Comparison of ENCODE assay signal across 8 mouse cellular contexts in the genomic region with DNA sequence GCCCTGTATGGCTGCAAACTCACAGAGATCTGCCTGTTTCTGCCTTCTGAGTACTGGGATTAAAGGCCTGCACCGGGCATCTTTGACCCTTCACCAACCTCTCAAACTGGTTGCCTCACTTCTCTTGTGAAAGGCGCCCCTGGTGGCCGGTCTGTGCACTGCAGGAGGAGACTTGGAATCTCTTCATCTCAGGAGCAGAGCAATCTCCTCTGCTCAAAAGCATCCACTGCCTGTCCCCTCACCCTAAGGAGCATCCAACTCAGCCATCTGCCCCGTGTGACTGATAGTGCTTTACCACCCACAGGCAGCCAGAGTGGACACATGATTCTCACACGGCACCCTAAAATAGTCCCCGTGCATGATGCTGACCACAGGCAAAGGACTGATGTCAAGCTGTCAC.
DNase-seq lines count a peak whose midpoint lies in the region; ATAC-seq and TF ChIP-seq lines count a peak whose summit lies in the region.

No protein-coding gene starts in this region.

- no peaks in the 10 kb centered on the region for H3K79me2 ChIP-seq in heart, adult 2 months (replicated peaks; ENCODE audit: control insufficient read depth, insufficient read depth, low read length)
- no peaks in the 10 kb centered on the region for H3K79me2 ChIP-seq in macrophage (ENCODE audit: inconsistent target)

- WGBS in intestine, embryonic 14.5 days = 59% methylated on average over 6 of the region's 6 CpGs
- 61% methylated on average over 6 of the region's 6 CpGs for WGBS in intestine, embryonic 16.5 days
- WGBS in heart, adult 2 months = 40% methylated on average over 6 of the region's 6 CpGs
- 55% methylated on average over 6 of the region's 6 CpGs for WGBS in macrophage (ENCODE audit: missing documents)

- H3K9me3 ChIP-seq in intestine, embryonic 14.5 days (ENCODE audit: control insufficient read depth, low read length) = no peaks in the 10 kb centered on the region
- H3K9me3 ChIP-seq in intestine, embryonic 16.5 days (ENCODE audit: control insufficient read depth, low read length) = no peaks in the 10 kb centered on the region
- no peaks in the 10 kb centered on the region for H3K9me3 ChIP-seq in G1E (replicated peaks)

- no peaks in the 10 kb centered on the region for H3K27me3 ChIP-seq in intestine, embryonic 14.5 days (replicated peaks; ENCODE audit: control insufficient read depth, insufficient read depth, low read length)
- no peaks in the 10 kb centered on the region for H3K27me3 ChIP-seq in intestine, embryonic 16.5 days (replicated peaks; ENCODE audit: control insufficient read depth, insufficient read depth, low read length)
- peaks cover 28% of the 10 kb centered on the region; the same call in 1 of the 2 replicates for H3K27me3 ChIP-seq in G1E (ENCODE audit: insufficient read depth, low read length)
- no peaks in the 10 kb centered on the region for H3K27me3 ChIP-seq in heart, adult 2 months (ENCODE audit: control insufficient read depth, insufficient read depth, low read length)

- H3K4me2 ChIP-seq in intestine, embryonic 14.5 days (ENCODE audit: low read length) = no peak overlapping the region
- H3K4me2 ChIP-seq in intestine, embryonic 16.5 days (ENCODE audit: low read depth, low read length) = no peak overlapping the region

- DNase-seq in intestine, embryonic 14.5 days (ENCODE audit: low spot score) = peak; percentile 63
- DNase-seq in G1E (ENCODE audit: low spot score) = no peak
- peak; percentile 76 for DNase-seq in cerebellum, adult 9-11 months
- peak; percentile 77 to 80 for DNase-seq in heart, adult 2 months
- peak; percentile 51 to 67 for DNase-seq in kidney, postnatal 25 days
- peak; percentile 48 for DNase-seq in testis, postnatal 14 days (ENCODE audit: low spot score)

- ATAC-seq in intestine, embryonic 14.5 days (replicated peaks; ENCODE audit: low FRiP score, low TSS enrichment, low read depth) = no peak
- ATAC-seq in intestine, embryonic 16.5 days = no peak
- no peak for ATAC-seq in G1E (ENCODE audit: extremely low read depth, insufficient number of reproducible peaks, low FRiP score, poor library complexity, severe bottlenecking)

- H3K9ac ChIP-seq in intestine, embryonic 14.5 days (ENCODE audit: low read length) = no peak overlapping the region
- no peak overlapping the region for H3K9ac ChIP-seq in intestine, embryonic 16.5 days (ENCODE audit: low read depth, low read length)
- H3K9ac ChIP-seq in heart, adult 2 months (ENCODE audit: low read depth, low read length) = no peak overlapping the region

- TF ChIP-seq POLR2A in heart, adult 2 months (IDR thresholded peaks at IDR 0.05; ENCODE audit: insufficient read depth, low read depth, low read length) = no peak

- TF ChIP-seq EP300 in heart, adult 2 months (IDR thresholded peaks at IDR 0.05; ENCODE audit: insufficient read depth, low read depth, low read length) = peak; percentile 96

- H3K4me3 ChIP-seq in intestine, embryonic 14.5 days (ENCODE audit: low read depth, low read length) = no peak overlapping the region
- H3K4me3 ChIP-seq in intestine, embryonic 16.5 days (ENCODE audit: low read length) = no peak overlapping the region
- no peak overlapping the region for H3K4me3 ChIP-seq in G1E (ENCODE audit: low read depth, low read length)
- no peak overlapping the region for H3K4me3 ChIP-seq in heart, adult 2 months
- no peak overlapping the region for H3K4me3 ChIP-seq in macrophage (ENCODE audit: inconsistent target)

- intact Hi-C loops in heart, adult 2 months (cut with DNase I) = loop anchor here (2.0 kb wide), 2 partner anchors 41 to 103 kb away; no protein-coding TSS in a partner anchor

- H3K36me3 ChIP-seq in intestine, embryonic 14.5 days (ENCODE audit: control insufficient read depth, insufficient read depth, low read length) = no peaks in the 10 kb centered on the region
- H3K36me3 ChIP-seq in intestine, embryonic 16.5 days (ENCODE audit: control insufficient read depth, insufficient read depth, low read length) = no peaks in the 10 kb centered on the region
- H3K36me3 ChIP-seq in G1E (replicated peaks) (no peaks in the 10 kb centered on the region), macrophage (ENCODE audit: inconsistent target) (no peaks in the 10 kb centered on the region)
- peaks cover 8% of the 10 kb centered on the region for H3K36me3 ChIP-seq in heart, adult 2 months (ENCODE audit: control insufficient read depth, insufficient read depth, low read length)

- no peak overlapping the region for H3K27ac ChIP-seq in intestine, embryonic 14.5 days (ENCODE audit: low read depth)
- no peak overlapping the region for H3K27ac ChIP-seq in intestine, embryonic 16.5 days (ENCODE audit: low read length)
- peak overlapping the region; percentile 98 for H3K27ac ChIP-seq in heart, adult 2 months
- H3K27ac ChIP-seq in macrophage = peak overlapping the region; percentile 56

- peak; percentile 80 for TF ChIP-seq CTCF in G1E (IDR thresholded peaks at IDR 0.05; ENCODE audit: low read depth, low read length)
- TF ChIP-seq CTCF in heart, adult 2 months (IDR thresholded peaks at IDR 0.05) = peak; percentile 88

- peaks cover 21% of the 10 kb centered on the region for H3K4me1 ChIP-seq in intestine, embryonic 14.5 days (replicated peaks; ENCODE audit: control insufficient read depth, insufficient read depth, low read length)
- peaks cover 16% of the 10 kb centered on the region for H3K4me1 ChIP-seq in intestine, embryonic 16.5 days (ENCODE audit: control insufficient read depth, insufficient read depth, low read length)
- H3K4me1 ChIP-seq in G1E (ENCODE audit: insufficient read depth, low read depth, low read length) = peaks cover 66% of the 10 kb centered on the region
- peaks cover 25% of the 10 kb centered on the region for H3K4me1 ChIP-seq in heart, adult 2 months (ENCODE audit: control insufficient read depth, insufficient read depth, low read length)

Comparison
In these comparisons a context has a peak if more than half of its experiments do, and no peak if none do; other contexts are left out.
1. H3K27ac ChIP-seq: peak in heart, adult 2 months (single experiment) and macrophage (single experiment); none in intestine, embryonic 14.5 days (single experiment) and intestine, embryonic 16.5 days (single experiment).